Mouse (Mus musculus) regulatory T cell (primary cell): Measurements from ENCODE around the gene Dusp13.

ENCODE experiments used
- in situ Hi-C: fragments of 300-600 bp; cut with MboI, MseI; formaldehyde crosslinking; loops from one replicate; pipeline ENCODE4 v1.15.1; 2025; ENCODE audit warnings: high pct_unique_total_duplicates

Gene Dusp13

DNA sequence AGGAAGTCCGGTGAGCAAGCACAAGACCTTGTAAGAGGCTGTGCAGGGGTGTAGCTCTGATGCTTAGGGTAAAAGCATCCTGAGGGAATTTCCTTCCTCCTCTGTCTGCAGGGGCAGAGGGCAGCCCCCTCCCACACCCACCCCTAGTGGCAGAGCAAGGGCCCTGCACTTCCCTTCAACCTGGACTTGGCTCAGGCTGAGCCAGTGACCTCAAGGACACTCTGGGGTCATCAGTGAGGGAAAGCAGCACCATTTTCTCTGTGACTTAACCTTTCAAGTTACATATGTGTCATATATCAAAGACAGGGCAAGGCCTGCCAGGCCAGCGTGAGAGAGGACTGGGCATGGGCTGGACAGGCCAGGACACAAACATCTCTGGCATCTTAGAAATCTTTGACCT, 41.4 kb downstream of the Dusp13 start:
- in situ Hi-C loops = no loop called here

GRCm38 (mm10) chr14:21706759-21707571, 44.0 kb downstream of the Dusp13 start:
- in situ Hi-C loops = no loop called here

GRCm38 (mm10) chr14:21705462-21705861, 45.5 kb downstream of the Dusp13 start:
- in situ Hi-C loops = no loop called here

DNA sequence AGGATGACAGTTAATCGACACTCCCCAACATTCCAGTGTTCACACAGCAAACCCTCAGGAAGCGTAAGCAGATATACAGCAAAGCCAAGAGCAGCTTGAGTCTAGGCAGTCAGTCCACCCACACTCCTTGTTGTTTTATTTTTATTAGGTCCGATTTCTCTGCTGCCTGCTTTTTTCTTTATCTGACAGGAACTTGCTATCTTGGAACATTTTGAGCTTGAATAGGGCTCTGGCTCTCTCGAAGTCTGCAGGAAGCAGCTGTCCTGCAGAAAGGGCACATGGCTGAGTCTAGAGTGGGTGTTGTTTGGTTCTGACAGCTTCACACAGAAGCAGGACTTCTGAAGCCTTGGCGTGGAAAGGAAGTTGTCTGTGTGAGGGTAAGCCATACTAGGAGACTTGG, 47.7 kb downstream of the Dusp13 start:
- in situ Hi-C loops = no loop called here

DNA sequence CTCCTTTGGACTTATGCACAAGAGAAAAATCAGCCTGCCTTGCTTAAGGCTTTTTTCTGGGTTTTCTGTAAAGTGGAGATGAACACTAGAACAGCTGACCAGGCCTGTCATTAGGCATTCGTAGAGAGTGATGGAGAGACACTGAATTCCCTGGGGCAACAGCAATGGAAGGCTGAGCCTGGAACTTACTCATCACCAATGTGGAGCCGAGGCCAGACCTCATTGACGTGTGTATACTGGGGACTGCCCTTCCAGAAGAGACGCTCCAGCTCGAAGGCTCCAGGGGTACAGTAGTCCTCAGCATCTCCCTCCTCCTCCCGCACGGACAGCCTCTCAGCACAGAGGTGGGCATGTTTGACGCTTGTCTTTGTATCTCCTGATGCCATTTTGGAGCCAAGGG, 48.3 kb downstream of the Dusp13 start:
- in situ Hi-C loops = no loop called here

DNA sequence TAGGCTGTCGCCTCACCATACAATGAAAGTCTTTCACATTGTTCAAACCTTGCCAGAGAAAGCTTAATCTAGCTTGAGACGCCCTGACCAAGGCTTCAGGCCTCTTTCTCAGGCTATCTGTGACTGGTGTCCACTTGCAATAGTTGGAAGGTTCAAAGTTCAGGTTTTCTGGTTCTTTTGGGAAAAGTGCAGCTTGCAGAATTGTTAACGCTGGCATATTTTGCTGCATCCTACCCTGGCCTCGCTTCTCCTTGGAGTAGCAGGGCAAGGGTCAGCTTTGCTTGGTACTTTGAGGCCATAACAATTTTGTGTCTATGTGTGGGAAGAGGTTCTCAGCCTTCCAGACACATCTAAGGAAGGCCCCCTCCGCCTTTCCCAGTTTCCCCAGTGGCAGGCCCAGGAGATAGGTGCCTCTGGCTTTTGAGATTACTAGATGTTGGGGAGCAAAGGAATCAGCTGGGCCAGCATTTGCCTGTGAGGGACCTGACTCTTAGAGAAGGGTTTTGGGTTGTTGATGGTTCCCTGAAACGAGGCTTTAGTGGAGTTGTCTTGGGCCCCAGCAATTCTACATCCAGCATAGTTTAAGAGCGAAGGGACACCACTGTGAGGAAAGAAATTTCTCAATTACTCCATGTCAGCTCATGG, 54.7 kb downstream of the Dusp13 start:
- in situ Hi-C loops = no loop called here

DNA sequence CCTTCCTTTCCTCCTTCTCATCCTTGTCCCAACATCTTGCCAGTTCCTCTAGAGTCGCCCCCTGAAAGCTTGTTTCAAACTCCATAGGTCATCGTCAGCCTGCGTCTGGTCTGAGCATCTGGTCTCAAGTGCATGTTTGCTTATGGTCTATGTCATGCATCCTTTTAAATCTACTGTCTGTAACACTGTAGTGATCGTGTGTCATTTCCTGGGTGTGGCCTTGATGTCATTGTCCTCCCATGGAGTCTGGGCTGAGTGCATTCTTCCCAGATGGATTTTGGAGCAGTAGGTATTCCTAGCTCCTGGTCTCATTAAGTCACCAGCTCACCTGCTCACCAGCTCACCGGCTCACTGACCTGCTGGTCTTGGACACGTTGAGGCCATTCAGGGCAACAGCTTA, 56.0 kb downstream of the Dusp13 start:
- in situ Hi-C loops = no loop called here

- in situ Hi-C loops = no loop called here
Observed at GRCm38 (mm10) chr14:21691070-21691469, 59.9 kb downstream of the Dusp13 start.

GRCm38 (mm10) chr14:21686376-21687279, 64.4 kb downstream of the Dusp13 start:
- in situ Hi-C loops = no loop called here

GRCm38 (mm10) chr14:21685411-21686146, 65.4 kb downstream of the Dusp13 start:
- in situ Hi-C loops = no loop called here

DNA sequence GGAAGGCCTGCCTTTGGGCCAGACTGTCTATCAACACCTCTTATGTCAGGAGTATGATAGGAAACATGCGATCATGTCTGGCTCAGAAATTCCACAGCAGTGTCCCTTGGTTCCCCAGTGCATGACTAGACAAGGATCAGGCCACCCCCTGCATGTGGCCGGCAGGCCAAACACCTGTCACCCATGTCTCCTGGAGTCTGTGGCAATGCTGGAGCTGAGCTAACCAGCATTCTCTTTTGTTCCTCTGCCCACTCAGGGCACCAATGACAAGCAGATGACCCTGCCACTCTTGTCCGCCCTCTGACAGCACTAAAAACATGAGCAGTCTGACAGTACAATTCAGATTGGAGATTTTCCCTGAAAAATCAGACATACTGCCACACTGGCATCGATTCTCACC, 67.1 kb downstream of the Dusp13 start:
- in situ Hi-C loops = no loop called here
